Mouse (Mus musculus) liver, embryonic 14.5 days (tissue): Measurements from ENCODE around the gene Mss51.

Experiments used
- CTCF ChIP-seq: IDR thresholded peaks from 2 replicates; pipeline ENCODE4 v1.5.1; 2016; ENCODE audit warnings: antibody characterized with exemption, low read depth, control low read depth
- EP300 ChIP-seq: IDR thresholded peaks from 2 replicates; pipeline ENCODE4 v1.6.1; 2016; ENCODE audit warnings: antibody characterized with exemption, low read depth

- TF ChIP-seq CTCF, result no peak
- no peak for TF ChIP-seq EP300
Observed at GRCm38 (mm10) chr14:20496603-20497002, at the start of gene Mss51.
